Comparison of ENCODE assay signal across 14 mouse cellular contexts in the genomic region with DNA sequence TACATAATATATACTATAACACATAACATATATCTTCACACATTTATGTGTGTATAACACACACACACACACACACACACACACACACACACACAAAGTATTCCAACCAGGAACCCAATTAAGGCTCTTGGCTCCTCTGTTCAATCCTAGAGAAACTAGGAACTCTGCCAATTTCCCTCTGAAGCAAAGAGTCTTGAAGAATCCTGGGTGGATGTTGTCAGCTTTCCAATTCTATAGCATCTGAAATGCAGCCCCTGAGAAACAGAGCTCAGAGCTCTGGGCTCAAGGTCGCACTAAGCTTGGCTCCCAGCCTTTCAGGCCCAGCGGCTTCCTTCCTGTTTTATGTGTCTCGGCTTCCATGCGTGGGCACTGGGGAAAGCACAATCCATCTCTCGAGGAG. TPM values are rescaled to one million over a fixed set of nuclear protein-coding genes. Genes with fewer than 3 reads are reported as not detected.
DNase-seq lines count a peak whose midpoint lies in the region; ATAC-seq and TF ChIP-seq lines count a peak whose summit lies in the region.
"Had no signal": no experiment of that assay in that cellular context is flagged by ENCODE, and none has a peak within 500 bp of the region (broad histone marks: within the 10 kb centered on the region; RNA-seq: fewer than 3 reads in every experiment).

No protein-coding gene starts in this region.

- 6% methylated on average over 5 of the region's 5 CpGs for WGBS in limb, embryonic 14.5 days
- WGBS in liver, postnatal 0 days (ENCODE audit: insufficient replicate concordance), result 27% methylated on average over 5 of the region's 5 CpGs

- TF ChIP-seq CTCF in brain, embryonic 14.5 days (IDR thresholded peaks at IDR 0.05; ENCODE audit: borderline replicate concordance, extremely low read depth, insufficient read depth, insufficient read length), result no peak
- TF ChIP-seq CTCF in liver, postnatal 0 days (IDR thresholded peaks at IDR 0.05; ENCODE audit: low read depth), result no peak

- no peaks in the 10 kb centered on the region for H3K36me3 ChIP-seq in limb, embryonic 14.5 days (ENCODE audit: control insufficient read depth, insufficient read depth, low read length)
- H3K36me3 ChIP-seq in liver, postnatal 0 days (replicated peaks; ENCODE audit: insufficient read depth, low read length), result no peaks in the 10 kb centered on the region
- H3K36me3 ChIP-seq: liver, embryonic 13.5 days; neural tube, embryonic 12.5 days had no signal

- H3K4me3 ChIP-seq in limb, embryonic 14.5 days (replicated peaks; ENCODE audit: low read length), result no peak overlapping the region
- no peak overlapping the region for H3K4me3 ChIP-seq in liver, postnatal 0 days (ENCODE audit: low read depth, low read length)
- H3K4me3 ChIP-seq: liver, embryonic 13.5 days; neural tube, embryonic 12.5 days had no signal

- no peaks in the 10 kb centered on the region for H3K9me3 ChIP-seq in limb, embryonic 14.5 days (ENCODE audit: control insufficient read depth, low read length)
- H3K9me3 ChIP-seq in liver, postnatal 0 days (ENCODE audit: low read length), result no peaks in the 10 kb centered on the region
- H3K9me3 ChIP-seq: liver, embryonic 13.5 days; neural tube, embryonic 12.5 days had no signal

- no peak for TF ChIP-seq EP300 in liver, postnatal 0 days (IDR thresholded peaks at IDR 0.05; ENCODE audit: low read depth)

- ATAC-seq in frontal cortex, adult (ENCODE audit: low TSS enrichment), result peak; percentile 83
- ATAC-seq in limb, embryonic 14.5 days (ENCODE audit: low FRiP score, low read depth), result peak; percentile 76; the same call in 1 of the 2 replicates
- no peak for ATAC-seq in liver, postnatal 0 days

- no peak for DNase-seq in frontal cortex, postnatal 10 days (ENCODE audit: low spot score in 2 of 2)
- peak; percentile 10 for DNase-seq in layer of hippocampus, adult 9-11 months
- no peak for DNase-seq in layer of hippocampus, postnatal 10 days (ENCODE audit: low spot score in 2 of 2)
- DNase-seq in brain, embryonic 14.5 days (ENCODE audit: low read depth), result peak; percentile 99
- DNase-seq in limb, embryonic 14.5 days (ENCODE audit: low spot score), result peak; percentile 98
- no peak for DNase-seq in liver, postnatal 0 days
- DNase-seq in cerebellum, adult 9-10 months, result no peak
- DNase-seq: embryo, embryonic 11 days; liver, embryonic 13.5 days; thymus, postnatal 4 days had no signal

- H3K4me2 ChIP-seq in limb, embryonic 14.5 days (replicated peaks; ENCODE audit: low read depth, low read length, severe bottlenecking), result no peak overlapping the region; the same call in 1 of the 2 replicates
- H3K4me2 ChIP-seq in liver, postnatal 0 days (ENCODE audit: low read depth, low read length), result no peak overlapping the region
- H3K4me2 ChIP-seq: liver, embryonic 13.5 days; neural tube, embryonic 12.5 days had no signal

- no peaks in the 10 kb centered on the region for H3K27me3 ChIP-seq in limb, embryonic 14.5 days (ENCODE audit: control insufficient read depth, insufficient read depth, low read length)
- no peaks in the 10 kb centered on the region for H3K27me3 ChIP-seq in liver, postnatal 0 days (ENCODE audit: insufficient read depth, low read length)
- H3K27me3 ChIP-seq: liver, embryonic 13.5 days; neural tube, embryonic 12.5 days had no signal

- no peak for TF ChIP-seq POLR2A in brain, embryonic 14.5 days (IDR thresholded peaks at IDR 0.05; ENCODE audit: borderline replicate concordance, extremely low read depth, insufficient read depth, insufficient read length, poor library complexity, severe bottlenecking)
- no peak for TF ChIP-seq POLR2A in limb, embryonic 14.5 days (IDR thresholded peaks at IDR 0.05; ENCODE audit: borderline replicate concordance, extremely low read depth, insufficient read depth, insufficient read length)

- H3K4me1 ChIP-seq in limb, embryonic 14.5 days (ENCODE audit: control insufficient read depth, insufficient read depth, low read length), result peaks cover 27% of the 10 kb centered on the region
- no peaks in the 10 kb centered on the region; the same call in 1 of the 2 replicates for H3K4me1 ChIP-seq in liver, postnatal 0 days (ENCODE audit: insufficient read depth)
- H3K4me1 ChIP-seq: liver, embryonic 13.5 days had no signal

- H3K9ac ChIP-seq in limb, embryonic 14.5 days (ENCODE audit: low read depth, low read length, severe bottlenecking), result no peak overlapping the region
- no peak overlapping the region for H3K9ac ChIP-seq in liver, postnatal 0 days (replicated peaks)
- H3K9ac ChIP-seq: liver, embryonic 13.5 days; neural tube, embryonic 12.5 days had no signal

- H3K27ac ChIP-seq in limb, embryonic 14.5 days (replicated peaks; ENCODE audit: low read depth, low read length), result 0 out of 2 replicates have a peak overlapping the region, but pooled peaks have one; percentile 48
- no peak overlapping the region for H3K27ac ChIP-seq in liver, postnatal 0 days (ENCODE audit: low read depth)
- H3K27ac ChIP-seq: liver, embryonic 13.5 days; neural tube, embryonic 12.5 days had no signal

RNA-seq across cellular contexts. Expression of a gene that starts 51.6 kb away (rescaled TPM):
- not detected for total RNA-seq in layer of hippocampus, postnatal 10 days (2021)
- not detected in 2 replicates for polyA plus RNA-seq in brain, embryonic 14.5 days (2012; rRNA removed)
- polyA plus RNA-seq in limb, embryonic 14.5 days (2012; rRNA removed), result not detected in 2 replicates
- polyA plus RNA-seq in limb, embryonic 14.5 days (2014; fragmentation: Nextera tagmentation; extraction: Ambion mirVana), result not detected in 2 replicates
- not detected in 2 replicates for polyA plus RNA-seq in liver, postnatal 0 days (2015; fragmentation: Nextera tagmentation; extraction: Ambion mirVana)
- polyA plus RNA-seq: C2C12; heart, embryonic 14.5 days; liver, embryonic 13.5 days; neural tube, embryonic 12.5 days had no signal

RNA-seq across cellular contexts. Expression of a gene that starts 53.3 kb away (rescaled TPM):
- not detected for total RNA-seq in layer of hippocampus, postnatal 10 days (2021)
- 0.16 TPM in 2 replicates for polyA plus RNA-seq in brain, embryonic 14.5 days (2012; rRNA removed)
- polyA plus RNA-seq in limb, embryonic 14.5 days (2012; rRNA removed), result 0.03 TPM in 2 replicates
- not detected in 2 replicates for polyA plus RNA-seq in limb, embryonic 14.5 days (2014; fragmentation: Nextera tagmentation; extraction: Ambion mirVana)
- not detected in 2 replicates for polyA plus RNA-seq in liver, postnatal 0 days (2015; fragmentation: Nextera tagmentation; extraction: Ambion mirVana)
- polyA plus RNA-seq: C2C12; heart, embryonic 14.5 days; liver, embryonic 13.5 days had no signal

RNA-seq across cellular contexts. Expression of a gene that starts 54.0 kb away (rescaled TPM):
- 10 to 100 TPM; 39.7 to 43.2 TPM for total RNA-seq in layer of hippocampus, postnatal 10 days (2021)
- 55.5 and 55.6 TPM in 2 replicates for polyA plus RNA-seq in brain, embryonic 14.5 days (2012; rRNA removed)
- polyA plus RNA-seq in limb, embryonic 14.5 days (2012; rRNA removed), result 29.5 and 45.0 TPM in 2 replicates
- 77.0 and 82.6 TPM in 2 replicates for polyA plus RNA-seq in limb, embryonic 14.5 days (2014; fragmentation: Nextera tagmentation; extraction: Ambion mirVana)
- polyA plus RNA-seq in liver, postnatal 0 days (2015; fragmentation: Nextera tagmentation; extraction: Ambion mirVana), result 29.8 and 33.9 TPM in 2 replicates

Comparison
In these comparisons a context has a peak if more than half of its experiments do, and no peak if none do; other contexts are left out.
1. DNase-seq: peak in layer of hippocampus, adult 9-11 months (single experiment), brain, embryonic 14.5 days (single experiment) and limb, embryonic 14.5 days (single experiment); none in frontal cortex, postnatal 10 days (0 of 2), layer of hippocampus, postnatal 10 days (0 of 2), liver, postnatal 0 days (single experiment) and cerebellum, adult 9-10 months (single experiment).